Mouse (Mus musculus) cortical plate, adult 2 months (tissue): ENCODE results near the gene A930018P22Rik.

Experiments
- CTCF ChIP-seq: fragments of 200-500 bp; IDR thresholded peaks from 2 replicates; pipeline ENCODE4 v1.5.1; 2011; ENCODE audit warnings: mild to moderate bottlenecking, control low read depth, low read length; ENCODE audit not compliant: insufficient read depth; ENCODE audit errors: extremely low read depth
- POLR2A ChIP-seq: fragments of 200-500 bp; IDR thresholded peaks from 2 replicates; pipeline ENCODE4 v1.6.1; 2011; ENCODE audit warnings: mild to moderate bottlenecking, low read length, control low read depth; ENCODE audit not compliant: insufficient read depth; ENCODE audit errors: extremely low read depth

GRCm38 (mm10) chr2:104099946-104100345, 22.6 kb upstream of the A930018P22Rik start:
- TF ChIP-seq POLR2A (no peak), CTCF (no peak)
